Mouse (Mus musculus): ENCODE data around the gene Mrpl28. TPM values are rescaled to one million over a fixed set of nuclear protein-coding genes. Genes with fewer than 3 reads are reported as not detected.
A peak's percentile ranks its signal among the peaks of the same experiment; 100 is the strongest.
"Not testable (repeated sequence)": the region's sequence is repeated elsewhere in the genome, so short reads cannot be mapped to it uniquely, and the experiment has no call there.

Gene Mrpl28
- total RNA-seq (2014; fragmentation: Nextera tagmentation) (116 and 152 TPM in 2 replicates), total RNA-seq (2017) (30.1 and 63.1 TPM in 2 replicates)

- ATAC-seq (replicated peaks; ENCODE audit: low FRiP score, low TSS enrichment, poor library complexity, severe bottlenecking) = peak; percentile 76
Measured at GRCm38 (mm10) chr17:26123267-26123684, at the start of gene Mrpl28. TSS of gene Mrpl28 (plus strand) at chr17:26123500.

DNA sequence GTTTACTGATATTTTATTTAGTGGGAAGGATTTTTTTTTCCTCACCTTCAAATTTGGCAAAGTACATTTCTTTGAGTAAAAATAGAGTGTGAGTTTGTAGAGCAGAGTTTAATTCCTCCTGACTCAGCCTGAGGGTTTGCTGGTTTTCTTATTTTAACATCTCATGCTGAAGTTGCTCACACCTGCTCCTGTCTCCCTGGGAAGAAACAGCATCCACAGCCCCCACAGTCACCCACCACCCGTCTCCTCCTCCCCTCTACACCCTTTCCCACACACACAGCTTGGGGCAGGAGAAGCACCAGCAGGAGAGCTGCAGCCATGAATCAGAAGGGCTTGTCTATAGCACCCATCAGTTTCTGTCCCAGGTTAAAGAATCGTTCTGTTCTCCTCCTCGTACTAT is 48.1 kb upstream of the Mrpl28 start:
- ATAC-seq (replicated peaks; ENCODE audit: low FRiP score, low TSS enrichment, poor library complexity, severe bottlenecking) = no peak

DNA sequence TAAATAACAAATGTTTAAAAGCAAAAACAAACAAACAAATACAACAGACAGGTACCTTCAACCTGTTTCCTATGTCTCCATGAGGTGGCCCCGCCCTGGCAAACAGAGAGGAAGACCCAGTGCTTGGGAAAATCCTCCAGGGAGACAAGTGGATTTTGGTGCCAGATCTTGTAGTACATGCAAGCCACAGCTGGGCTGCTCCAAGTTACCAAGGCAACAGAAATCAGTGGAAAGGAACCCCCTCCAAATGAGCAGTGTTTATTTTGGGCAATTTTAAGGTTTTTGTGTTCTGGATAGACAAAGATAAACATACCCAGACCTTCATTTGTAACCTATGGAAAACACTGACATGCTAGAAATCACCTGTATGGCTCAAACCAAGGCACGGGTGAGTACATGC is 44.4 kb upstream of the Mrpl28 start:
- ATAC-seq (replicated peaks; ENCODE audit: low FRiP score, low TSS enrichment, poor library complexity, severe bottlenecking) = no peak

- no peak for ATAC-seq (replicated peaks; ENCODE audit: low FRiP score, low TSS enrichment, poor library complexity, severe bottlenecking)
Measured at GRCm38 (mm10) chr17:26080867-26081266, 42.4 kb upstream of the Mrpl28 start.

DNA sequence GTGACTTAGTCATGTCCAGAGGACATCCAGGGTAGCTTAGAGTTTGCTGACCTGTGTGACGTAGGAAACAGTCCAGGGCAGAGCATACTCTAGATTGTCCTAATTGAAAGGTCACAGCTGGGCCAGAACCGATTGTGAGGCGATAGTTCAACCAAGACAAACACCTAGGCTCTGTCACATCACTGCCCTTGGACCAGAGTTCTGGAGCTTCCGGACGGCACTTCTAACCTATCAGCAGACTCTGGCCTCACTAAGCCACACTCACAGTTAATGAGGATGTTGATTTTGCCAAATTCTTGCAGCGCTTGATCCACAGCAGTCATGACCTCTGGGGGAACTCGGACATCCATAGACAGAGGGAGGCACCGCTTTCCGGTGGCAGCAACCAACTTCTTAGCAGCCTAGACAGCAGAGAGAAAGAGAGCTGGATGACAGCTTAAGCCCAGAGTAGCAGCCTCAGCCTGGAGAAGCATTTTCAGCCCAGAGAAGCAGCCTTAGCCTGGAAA is 36.2 kb upstream of the Mrpl28 start:
- no peak for ATAC-seq (replicated peaks; ENCODE audit: low FRiP score, low TSS enrichment, poor library complexity, severe bottlenecking)

GRCm38 (mm10) chr17:26089905-26090632 is 33.2 kb upstream of the Mrpl28 start, which contains the start of gene Decr2:
TSS of gene Decr2 (minus strand) at chr17:26090337.
- peak; percentile 84 for ATAC-seq (replicated peaks; ENCODE audit: low FRiP score, low TSS enrichment, poor library complexity, severe bottlenecking)

DNA sequence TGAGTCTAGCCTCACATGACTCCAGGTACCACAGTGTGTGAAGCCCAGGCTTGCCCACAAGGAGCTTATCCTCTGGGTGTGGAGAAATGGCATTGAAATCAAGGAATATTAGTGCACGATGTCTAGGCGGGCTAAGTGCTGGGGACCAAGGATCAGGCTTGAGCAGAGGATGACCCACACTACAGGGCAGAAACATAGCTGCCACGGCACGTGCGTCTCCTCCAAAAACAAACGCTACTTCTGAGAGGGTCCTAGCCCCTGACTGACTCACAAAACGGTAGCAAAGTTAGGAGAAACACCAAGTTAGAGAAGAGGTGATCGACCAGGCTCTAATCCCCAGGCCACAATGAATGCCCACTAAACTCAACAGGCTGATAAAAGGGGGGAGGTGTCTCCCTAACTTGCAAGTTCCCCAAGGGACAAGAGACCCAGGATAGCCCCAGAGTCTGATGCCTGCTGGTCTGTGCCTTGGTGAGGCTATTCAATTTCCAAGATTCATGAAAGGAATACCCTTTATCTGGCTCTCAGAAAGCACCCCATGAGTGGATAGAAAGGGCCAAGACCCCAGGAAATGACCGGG is 28.7 kb upstream of the Mrpl28 start:
- ATAC-seq (replicated peaks; ENCODE audit: low FRiP score, low TSS enrichment, poor library complexity, severe bottlenecking) = no peak

DNA sequence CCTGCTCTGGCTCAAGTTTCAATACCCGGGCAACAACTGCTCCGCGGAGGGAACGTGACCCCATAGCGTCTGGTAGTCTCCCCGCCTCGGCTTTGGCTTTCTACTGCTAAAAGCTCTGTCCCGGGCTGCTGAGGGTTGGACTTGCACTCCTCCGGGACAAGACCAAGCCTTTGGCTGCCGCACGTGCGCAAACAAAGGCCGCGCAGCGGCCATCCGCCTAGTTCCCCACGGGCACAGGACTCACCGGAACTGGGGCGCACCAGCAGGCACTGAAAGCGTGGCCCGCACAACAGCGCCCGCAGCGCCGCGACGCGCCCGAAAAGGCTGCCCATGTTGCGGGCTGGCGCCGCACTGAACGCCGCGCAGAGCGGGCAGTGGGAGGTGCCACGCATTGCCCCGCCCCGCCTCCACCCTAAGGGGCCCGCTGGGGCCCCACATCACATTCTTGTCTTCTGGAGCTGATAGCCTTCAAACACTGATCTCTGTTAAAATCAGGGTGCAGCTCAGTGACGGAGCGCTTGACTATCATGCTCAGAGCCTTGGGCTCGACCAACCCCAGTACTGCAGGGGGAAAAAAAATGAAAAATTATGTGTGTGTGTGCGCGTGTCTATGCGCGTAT is 28.1 kb upstream of the Mrpl28 start, which contains the start of gene Nme4:
Nme4 (minus strand) TSS at position 482 of the 620 bp plus-strand sequence.
- peak; percentile 89 for ATAC-seq (replicated peaks; ENCODE audit: low FRiP score, low TSS enrichment, poor library complexity, severe bottlenecking)

DNA sequence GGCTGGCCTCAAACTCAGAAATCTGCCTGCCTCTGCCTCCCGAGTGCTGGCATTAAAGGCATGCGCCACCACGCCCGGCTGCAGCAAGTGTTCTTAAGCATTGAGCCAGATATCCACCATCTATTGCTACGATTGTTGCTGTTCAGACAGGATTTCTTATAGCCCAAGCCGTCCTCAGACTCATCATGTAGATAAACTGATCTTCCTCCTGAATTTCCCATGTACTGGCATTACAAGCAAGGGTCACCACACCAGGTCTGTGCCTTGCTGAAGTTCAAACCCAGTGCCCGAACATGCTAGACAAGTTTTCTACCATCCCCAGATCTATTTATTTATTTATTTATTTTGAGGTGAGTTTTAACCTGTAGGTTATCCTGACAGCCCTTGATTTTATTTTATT is 24.8 kb upstream of the Mrpl28 start:
- ATAC-seq (replicated peaks; ENCODE audit: low FRiP score, low TSS enrichment, poor library complexity, severe bottlenecking) = no peak

DNA sequence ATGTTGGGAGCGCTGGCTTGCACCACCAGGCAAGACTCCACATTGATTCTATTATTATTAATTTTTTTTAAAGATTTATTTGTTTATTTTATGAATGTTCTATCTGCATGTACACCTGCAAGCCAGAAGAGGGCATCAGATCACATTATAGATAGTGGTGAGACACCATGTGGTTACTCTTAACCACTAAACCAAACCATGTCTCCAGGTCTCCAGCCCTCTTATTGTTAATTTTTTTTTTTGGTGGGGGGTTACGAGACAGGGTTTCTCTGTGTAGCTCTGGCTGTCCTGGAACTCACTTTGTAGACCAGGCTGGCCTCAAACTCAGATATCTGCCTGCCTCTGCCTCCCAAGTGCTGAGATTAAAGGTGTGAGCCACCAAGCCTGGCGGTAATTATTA is 24.0 kb upstream of the Mrpl28 start:
- ATAC-seq (replicated peaks; ENCODE audit: low FRiP score, low TSS enrichment, poor library complexity, severe bottlenecking) = not testable (repeated sequence)

- no peak for ATAC-seq (replicated peaks; ENCODE audit: low FRiP score, low TSS enrichment, poor library complexity, severe bottlenecking)
Measured at GRCm38 (mm10) chr17:26100166-26100565, 23.1 kb upstream of the Mrpl28 start.

GRCm38 (mm10) chr17:26101478-26101877 is 21.8 kb upstream of the Mrpl28 start:
- no peak for ATAC-seq (replicated peaks; ENCODE audit: low FRiP score, low TSS enrichment, poor library complexity, severe bottlenecking)

- ATAC-seq (replicated peaks; ENCODE audit: low FRiP score, low TSS enrichment, poor library complexity, severe bottlenecking) = no peak
Measured at GRCm38 (mm10) chr17:26105619-26106018, 17.7 kb upstream of the Mrpl28 start.

DNA sequence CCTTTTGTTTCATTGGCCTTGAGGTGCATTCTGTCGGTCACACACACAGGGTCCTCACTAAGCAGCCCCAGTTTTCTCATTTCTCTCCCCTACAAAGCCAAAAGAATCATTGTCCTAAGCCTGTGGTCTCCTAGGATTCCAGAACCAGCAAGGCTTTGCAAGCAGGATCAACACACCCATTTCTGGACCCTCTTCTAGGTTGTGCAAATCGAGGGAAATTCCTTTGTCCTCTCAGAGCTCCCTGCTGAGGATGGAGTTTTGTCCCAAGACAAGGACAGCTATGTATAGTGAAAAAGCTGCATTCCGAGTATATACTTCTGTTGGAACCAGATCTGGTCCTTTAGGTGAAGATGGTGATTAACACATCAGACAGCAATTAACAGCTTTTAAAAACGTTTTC is 13.1 kb upstream of the Mrpl28 start:
- ATAC-seq (replicated peaks; ENCODE audit: low FRiP score, low TSS enrichment, poor library complexity, severe bottlenecking) = no peak

GRCm38 (mm10) chr17:26111024-26111423 is 12.3 kb upstream of the Mrpl28 start:
- ATAC-seq (replicated peaks; ENCODE audit: low FRiP score, low TSS enrichment, poor library complexity, severe bottlenecking) = no peak

- no peak for ATAC-seq (replicated peaks; ENCODE audit: low FRiP score, low TSS enrichment, poor library complexity, severe bottlenecking)
Measured at GRCm38 (mm10) chr17:26111722-26112121, 11.6 kb upstream of the Mrpl28 start.

GRCm38 (mm10) chr17:26112751-26113150 is 10.5 kb upstream of the Mrpl28 start:
- no peak for ATAC-seq (replicated peaks; ENCODE audit: low FRiP score, low TSS enrichment, poor library complexity, severe bottlenecking)

- ATAC-seq (replicated peaks; ENCODE audit: low FRiP score, low TSS enrichment, poor library complexity, severe bottlenecking) = peak; percentile 31; the same call in 1 of the 2 replicates
Measured at GRCm38 (mm10) chr17:26113181-26113948, 9.9 kb upstream of the Mrpl28 start, which contains the start of gene Tmem8. TSS of gene Tmem8 (plus strand) at chr17:26113299.

DNA sequence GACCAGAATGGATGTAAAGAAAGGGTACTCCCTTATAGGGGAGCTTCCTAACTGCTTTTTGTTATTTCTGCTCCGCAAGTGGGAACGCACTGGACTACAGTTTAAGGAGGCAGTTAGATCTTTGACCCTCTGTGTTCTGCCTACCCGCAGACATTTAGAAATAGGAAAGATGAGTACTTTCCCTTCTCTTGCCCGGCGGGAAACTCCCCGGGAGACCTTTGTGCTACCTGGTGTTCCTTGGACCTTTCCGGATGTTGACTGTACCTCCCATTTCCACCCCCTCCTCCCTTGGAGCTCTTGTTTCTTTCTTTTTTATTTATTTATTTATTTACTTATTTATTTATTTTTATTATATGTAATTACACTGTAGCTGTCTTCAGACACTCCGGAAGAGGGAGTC is 9.2 kb upstream of the Mrpl28 start:
- ATAC-seq (replicated peaks; ENCODE audit: low FRiP score, low TSS enrichment, poor library complexity, severe bottlenecking) = no peak

- ATAC-seq (replicated peaks; ENCODE audit: low FRiP score, low TSS enrichment, poor library complexity, severe bottlenecking) = not testable (repeated sequence)
Measured at GRCm38 (mm10) chr17:26114461-26114860, 8.8 kb upstream of the Mrpl28 start.
